Mouse (Mus musculus) hindbrain, embryonic 16.5 days (tissue): ENCODE measurements at regions not wholly inside any gene's neighbourhood (a gene's known extent, or its start where the extent isn't known, plus 50 kb on each side); places are given as distances from the start of the nearest gene placed in this dataset.

Experiments
- ATAC-seq: fragments of 200-750 bp; cut with Nextera tagmentation; 2 replicates; pipeline ENCODE4 v1.8.0; 2017; ENCODE audit warnings: moderate TSS enrichment, moderate library complexity
- H3K27ac ChIP-seq: fragments of 300-500 bp; sonication (generic); 2 replicates; pipeline ENCODE4 v1.5.1; 2014; ENCODE audit warnings: low read depth, mild to moderate bottlenecking, control low read depth, low read length, moderate library complexity
- H3K27me3 ChIP-seq: fragments of 300-500 bp; sonication (generic); replicated peaks from 2 replicates; pipeline ENCODE4 v1.6.1; 2014; ENCODE audit warnings: low read length; ENCODE audit not compliant: control insufficient read depth, insufficient read depth
- H3K36me3 ChIP-seq: fragments of 300-500 bp; sonication (generic); 2 replicates; pipeline ENCODE4 v1.6.1; 2014; ENCODE audit warnings: mild to moderate bottlenecking, low read length, moderate library complexity, mixed read lengths; ENCODE audit not compliant: control insufficient read depth, insufficient read depth
- H3K4me1 ChIP-seq: fragments of 300-500 bp; sonication (generic); 2 replicates; pipeline ENCODE4 v1.6.1; 2014; ENCODE audit warnings: low read depth, low read length; ENCODE audit not compliant: control insufficient read depth, insufficient read depth
- H3K4me2 ChIP-seq: fragments of 300-500 bp; sonication (generic); 2 replicates; pipeline ENCODE4 v1.6.1; 2014; ENCODE audit warnings: mild to moderate bottlenecking, low read length, control low read depth, moderate library complexity
- H3K4me3 ChIP-seq: fragments of 300-500 bp; sonication (generic); 2 replicates; pipeline ENCODE4 v1.5.1; 2014; ENCODE audit warnings: mild to moderate bottlenecking, low read length, control low read depth, moderate library complexity
- H3K9ac ChIP-seq: fragments of 300-500 bp; sonication (generic); 2 replicates; pipeline ENCODE4 v1.6.1; 2014; ENCODE audit warnings: low read depth, mild to moderate bottlenecking, control low read depth, low read length, moderate library complexity
- H3K9me3 ChIP-seq: fragments of 300-500 bp; sonication (generic); 2 replicates; pipeline ENCODE4 v1.6.1; 2014; ENCODE audit warnings: mild to moderate bottlenecking, low read length, moderate library complexity; ENCODE audit not compliant: control insufficient read depth
- WGBS: fragments of 180-500 bp; shearing (Covaris S2); extraction: QIAGEN DNeasy Blood & Tissue Kit; methylation state at CpG from one replicate; pipeline ENCODE4 v1.1.7; 2014; 5-methylcytosine and 5-hydroxymethylcytosine counted together

- ATAC-seq: peak; percentile 58; the same call in 1 of the 2 replicates
- Histone ChIP-seq H3K27ac (no peak overlapping the region), H3K9me3 (no peaks in the 10 kb centered on the region), H3K4me3 (no peak overlapping the region), H3K4me2 (no peak overlapping the region), H3K9ac (no peak overlapping the region), H3K36me3 (no peaks in the 10 kb centered on the region), H3K27me3 (no peaks in the 10 kb centered on the region), H3K4me1 (no peaks in the 10 kb centered on the region)
- 54% methylated on average over 4 of the region's 4 CpGs for WGBS
Measured at GRCm38 (mm10) chr14:84928161-84928560, 484.8 kb downstream of the Pcdh17 start.

DNA sequence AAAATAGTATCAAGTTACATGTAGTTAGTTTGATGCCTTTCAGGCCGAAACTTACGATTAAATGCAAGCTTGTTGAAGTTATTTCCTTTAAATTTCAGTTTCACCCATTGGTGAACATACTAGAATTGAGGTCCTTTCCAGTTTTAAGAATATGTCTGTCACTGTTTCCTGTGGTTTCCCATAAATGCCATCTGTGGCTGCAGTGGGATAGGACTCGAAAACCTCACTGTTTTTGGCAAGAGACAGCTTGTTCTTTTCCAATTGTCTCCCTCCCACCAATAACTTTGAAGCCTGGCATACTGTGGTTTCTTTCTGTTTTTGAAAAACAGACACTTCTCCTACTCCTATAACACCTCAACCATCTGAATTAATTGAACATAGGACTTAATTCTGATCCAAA lies 490.7 kb downstream of the Pcdh17 start:
- Histone ChIP-seq H3K4me3 (no peak overlapping the region), H3K27me3 (no peaks in the 10 kb centered on the region), H3K4me2 (no peak overlapping the region), H3K4me1 (no peaks in the 10 kb centered on the region), H3K27ac (no peak overlapping the region), H3K36me3 (no peaks in the 10 kb centered on the region), H3K9ac (no peak overlapping the region), H3K9me3 (no peaks in the 10 kb centered on the region)
- WGBS: 76% methylated on average over 3 of the region's 3 CpGs
- no peak for ATAC-seq

GRCm38 (mm10) chr14:84955300-84955699 lies 511.9 kb downstream of the Pcdh17 start:
- H3K4me2 ChIP-seq: no peak overlapping the region
- no peak for ATAC-seq
- no peak overlapping the region for H3K4me3 ChIP-seq
- WGBS: 100% methylated on average over 1 of the region's 1 CpGs
- H3K27ac ChIP-seq: no peak overlapping the region
- H3K9me3 ChIP-seq: no peaks in the 10 kb centered on the region
- no peaks in the 10 kb centered on the region for H3K36me3 ChIP-seq
- no peak overlapping the region for H3K9ac ChIP-seq
- H3K27me3 ChIP-seq: no peaks in the 10 kb centered on the region
- H3K4me1 ChIP-seq: no peaks in the 10 kb centered on the region

- no peaks in the 10 kb centered on the region for H3K36me3 ChIP-seq
- ATAC-seq: peak; percentile 60; the same call in 1 of the 2 replicates
- H3K4me1 ChIP-seq: no peaks in the 10 kb centered on the region
- H3K4me2 ChIP-seq: no peak overlapping the region
- no peaks in the 10 kb centered on the region for H3K27me3 ChIP-seq
- H3K4me3 ChIP-seq: no peak overlapping the region
- 57% methylated on average over 4 of the region's 4 CpGs for WGBS
- H3K9me3 ChIP-seq: no peaks in the 10 kb centered on the region
- no peak overlapping the region for H3K27ac ChIP-seq
- no peak overlapping the region for H3K9ac ChIP-seq
Measured at GRCm38 (mm10) chr14:84987764-84988163, 544.4 kb downstream of the Pcdh17 start.

DNA sequence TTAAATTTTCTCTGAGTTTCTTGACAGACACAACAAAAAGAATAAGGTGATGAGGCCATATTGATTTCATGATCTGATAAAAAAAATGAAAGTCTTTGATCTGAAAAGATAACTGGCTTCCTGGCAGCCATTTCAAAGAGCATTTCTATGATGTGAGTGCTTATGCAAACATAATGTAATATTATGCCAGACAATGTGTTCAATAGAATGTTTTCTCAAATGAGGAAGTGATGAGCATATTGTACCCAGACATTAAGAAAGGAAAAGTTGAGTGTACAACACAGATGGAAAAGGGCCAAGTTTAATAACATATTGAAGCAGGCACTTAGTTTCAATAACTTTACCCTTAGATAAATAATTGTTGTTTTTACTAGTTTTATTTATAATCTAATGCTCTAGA lies 569.0 kb downstream of the Pcdh17 start:
- H3K27me3 ChIP-seq: no peaks in the 10 kb centered on the region
- ATAC-seq: no peak
- no peaks in the 10 kb centered on the region for H3K4me1 ChIP-seq
- H3K4me3 ChIP-seq: no peak overlapping the region
- no peak overlapping the region for H3K4me2 ChIP-seq
- no peak overlapping the region for H3K9ac ChIP-seq
- H3K27ac ChIP-seq: no peak overlapping the region
- H3K36me3 ChIP-seq: no peaks in the 10 kb centered on the region
- H3K9me3 ChIP-seq: no peaks in the 10 kb centered on the region
